Mouse (Mus musculus): ENCODE results near the gene Gpatch3. TPM values are rescaled to one million over a fixed set of nuclear protein-coding genes. Genes with fewer than 3 reads are reported as not detected.

The Gpatch3 gene
- total RNA-seq, 2 experiments from 2014 or later = 3.0 to 3.2 TPM

DNA sequence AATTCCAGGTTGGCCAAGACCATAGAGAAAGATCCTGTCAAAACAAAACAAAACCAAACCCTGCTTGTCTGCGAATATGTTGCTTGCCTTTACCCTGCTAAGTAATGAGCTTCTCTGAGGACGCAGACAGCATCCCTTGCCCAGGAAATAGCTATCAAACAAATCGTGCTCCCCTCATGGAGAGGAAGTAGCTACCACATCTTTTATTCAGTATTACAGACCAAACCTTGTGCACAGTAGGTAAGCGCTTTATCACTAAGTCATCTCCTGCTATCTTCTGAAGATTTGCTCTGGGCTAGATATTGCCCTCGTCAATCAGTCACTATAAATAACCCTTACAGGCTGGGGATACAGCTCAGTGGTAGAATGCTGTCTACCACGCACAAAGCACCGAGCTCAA, 54.6 kb downstream of the Gpatch3 start:
- TF ChIP-seq CTCF (IDR thresholded peaks at IDR 0.05) = no peak
- no peak overlapping the region for H3K4me3 ChIP-seq
- no peak for DNase-seq
- peak overlapping the region; percentile 38; the same call in 1 of the 2 replicates for H3K27ac ChIP-seq
- intact Hi-C loops (cut with DNase I) = no loop called here

DNA sequence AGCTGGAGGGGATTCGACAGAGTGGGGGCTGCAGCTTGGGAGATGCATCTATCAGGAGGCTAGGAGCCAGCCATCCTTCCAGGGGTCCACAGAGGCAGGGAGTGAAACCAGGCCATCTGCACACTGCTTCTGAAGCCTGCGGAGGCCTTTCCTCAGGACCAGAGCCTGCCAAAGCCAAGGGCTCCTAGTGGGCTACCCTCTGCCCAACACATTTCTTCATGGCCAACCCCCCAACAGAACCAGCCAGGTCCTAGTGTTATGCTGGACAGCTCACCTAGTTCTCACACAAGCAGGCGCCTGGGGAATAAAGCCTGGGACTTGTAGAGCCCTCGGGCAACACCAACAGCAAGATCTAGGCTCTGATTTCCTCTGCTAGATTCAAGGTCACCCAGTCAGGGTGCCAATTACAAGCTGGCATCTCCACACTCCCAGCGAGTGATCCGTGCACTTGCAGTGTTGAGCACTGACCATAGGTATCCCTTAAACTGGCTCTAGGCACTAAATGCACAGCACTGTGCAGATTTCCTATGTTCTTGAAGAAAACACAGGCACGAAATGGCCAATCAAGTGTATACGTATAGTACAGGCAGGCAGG, 55.9 kb downstream of the Gpatch3 start:
- H3K4me3 ChIP-seq = peak overlapping the region; percentile 88
- TF ChIP-seq CTCF (IDR thresholded peaks at IDR 0.05) = no peak

GRCm38 (mm10) chr4:133631071-133631768, 56.7 kb downstream of the Gpatch3 start:
- Histone ChIP-seq H3K4me3 (peak overlapping the region; percentile 88), H3K27ac (peak overlapping the region; percentile 87)
- peak; percentile 44 for DNase-seq
- TF ChIP-seq CTCF (IDR thresholded peaks at IDR 0.05) = no peak
- intact Hi-C loops (cut with DNase I) = no loop called here

More for the DNA sequence above, 55.9 kb downstream of the Gpatch3 start:
- intact Hi-C loops (cut with DNase I) = no loop called here
- peak overlapping the region; percentile 87 for H3K27ac ChIP-seq
- DNase-seq = peak; percentile 33

GRCm38 (mm10) chr4:133631769-133632411, 57.3 kb downstream of the Gpatch3 start:
- peak overlapping the region; percentile 88 for H3K4me3 ChIP-seq
- TF ChIP-seq CTCF (IDR thresholded peaks at IDR 0.05) = no peak
- peak overlapping the region; percentile 87 for H3K27ac ChIP-seq
- intact Hi-C loops (cut with DNase I) = no loop called here
- peak; percentile 40 for DNase-seq

DNA sequence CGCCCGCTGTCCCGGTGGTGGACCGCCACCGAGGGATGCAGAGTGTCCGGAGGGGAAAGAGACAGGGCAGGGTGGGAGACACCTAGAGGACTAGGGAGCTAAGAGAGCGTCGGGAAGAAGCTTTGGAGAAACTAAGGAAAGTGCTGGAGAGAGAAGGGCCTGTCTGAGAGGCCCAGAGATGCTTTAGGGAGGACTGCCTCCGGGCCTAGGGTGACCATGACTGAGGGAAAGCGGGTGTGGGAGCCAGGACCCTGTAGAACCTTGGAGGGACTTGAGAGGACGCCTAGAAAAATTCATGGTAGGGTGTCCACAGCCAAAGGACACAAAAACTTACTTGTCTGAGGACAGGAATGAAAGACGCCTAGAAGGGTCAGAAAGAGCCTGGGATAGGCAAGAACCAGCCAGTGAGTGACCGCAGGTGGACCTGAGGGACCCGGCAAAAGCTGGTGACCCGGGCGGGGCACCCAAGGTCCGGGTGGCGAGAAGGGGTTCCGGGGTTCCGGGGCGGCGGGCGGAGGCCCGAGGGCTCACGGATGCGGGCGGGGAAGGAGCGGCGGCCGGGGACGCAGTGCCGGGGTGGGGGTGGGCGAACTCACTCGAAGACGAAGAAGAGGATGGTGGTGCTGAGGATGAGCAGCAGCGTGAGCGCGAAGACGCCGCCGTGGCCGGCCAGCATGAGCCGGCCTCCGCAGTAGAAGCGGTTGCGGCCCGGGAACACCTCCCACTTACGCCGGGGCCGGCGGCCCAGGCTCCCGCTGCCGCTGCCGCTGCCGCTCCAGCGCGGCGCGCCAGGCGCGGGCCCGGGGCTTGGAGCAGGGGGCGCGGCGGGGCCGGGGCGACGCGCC, 58.2 kb downstream of the Gpatch3 start:
- no peak for TF ChIP-seq CTCF (IDR thresholded peaks at IDR 0.05)
- peak; percentile 72 for DNase-seq
- intact Hi-C loops (cut with DNase I) = no loop called here

GRCm38 (mm10) chr4:133633332-133634042, 58.9 kb downstream of the Gpatch3 start:
- peak; percentile 94 for DNase-seq
- peak; percentile 80 for TF ChIP-seq CTCF (IDR thresholded peaks at IDR 0.05)
- peak overlapping the region; percentile 88 for H3K4me3 ChIP-seq
- intact Hi-C loops (cut with DNase I) = no loop called here
- H3K27ac ChIP-seq = peak overlapping the region; percentile 87

More for the DNA sequence above, 58.2 kb downstream of the Gpatch3 start:
- peak overlapping the region; percentile 88 for H3K4me3 ChIP-seq
- H3K27ac ChIP-seq = peak overlapping the region; percentile 87

Small RNAs within 50 kb of the gene (microRNA-seq; reads per million reads assigned to microRNA genes)
- gene Gm23158 = not detected

Other genes starting within 250 kb of the Gpatch3 start
- gene Wdtc1, start 221.3 kb upstream of the Gpatch3 start, total RNA-seq (2021) = 10 to 100 TPM; 86.7 to 93.4 TPM
- gene Slc9a1, start 205.0 kb upstream of the Gpatch3 start, total RNA-seq (2021) = 10 to 100 TPM in 1 of 2 experiments, 1 to 10 TPM in 1; 8.1 to 11.7 TPM
- gene Tent5b, start 94.6 kb upstream of the Gpatch3 start, total RNA-seq (2021) = 1 to 10 TPM; 1.1 TPM
- under 1 TPM; 0.36 to 0.61 TPM for gene Trnp1, start 76.2 kb upstream of the Gpatch3 start, total RNA-seq (2021)
- not detected for gene Kdf1, start 55.8 kb upstream of the Gpatch3 start, total RNA-seq (2021)
- 10 to 100 TPM; 45.6 to 53.5 TPM for gene Nudc, start 28.7 kb upstream of the Gpatch3 start, total RNA-seq (2021)
- gene Nr0b2, start 21.4 kb upstream of the Gpatch3 start, total RNA-seq (2021) = not detected
- 1 to 10 TPM; 4.9 to 6.3 TPM for gene Gpn2, start 9.6 kb downstream of the Gpatch3 start, total RNA-seq (2021)
- gene Sfn, start 27.4 kb downstream of the Gpatch3 start, total RNA-seq (2021) = 1 to 10 TPM; 1.1 to 1.5 TPM
- 10 to 100 TPM; 25.4 to 32.3 TPM for gene Zdhhc18, start 75.4 kb downstream of the Gpatch3 start, total RNA-seq (2021)
- gene Pigv, start 97.9 kb downstream of the Gpatch3 start, total RNA-seq (2021) = 10 to 100 TPM; 10.4 to 11.7 TPM
- 10 to 100 TPM; 24.1 to 26.2 TPM for gene Arid1a, start 182.0 kb downstream of the Gpatch3 start, total RNA-seq (2021)

All from gastrocnemius, adult 2 months (tissue).